Mouse (Mus musculus) stomach, postnatal 0 days (tissue): ENCODE measurements around the gene Masp1.

Experiments
- CTCF ChIP-seq: IDR thresholded peaks from 2 replicates; pipeline ENCODE4 v1.5.1; 2016; ENCODE audit warnings: antibody characterized with exemption, low read depth, mild to moderate bottlenecking, moderate library complexity
- EP300 ChIP-seq: optimal IDR thresholded peaks from 2 replicates; pipeline ENCODE3; 2016; ENCODE audit warnings: antibody characterized with exemption

DNA sequence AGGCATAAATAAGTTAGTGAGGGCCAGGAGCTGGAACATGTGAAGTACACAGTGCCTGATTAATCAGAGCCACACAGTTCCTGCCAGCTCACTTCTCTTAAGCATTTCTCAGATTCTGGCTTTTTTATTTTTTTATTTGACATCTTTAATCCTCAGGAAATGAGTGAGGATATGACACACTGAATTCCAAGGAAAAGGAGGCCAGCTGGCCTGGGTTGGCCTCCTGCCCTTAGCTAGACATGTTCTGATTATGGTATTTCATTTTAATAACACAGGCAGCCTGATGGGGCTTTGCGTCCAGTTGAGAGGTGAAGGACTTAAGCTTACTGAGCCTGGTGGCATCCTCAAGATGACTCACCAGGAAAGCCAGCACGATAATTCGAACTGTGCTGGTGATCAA is 64.1 kb downstream of the Masp1 start:
- TF ChIP-seq CTCF (no peak), EP300 (no peak)
